Mouse (Mus musculus) ES-Bruce4 (cell line): ENCODE measurements around the gene Tsc22d4. TPM values are rescaled to one million over a fixed set of nuclear protein-coding genes. Genes with fewer than 3 reads are reported as not detected.

ENCODE experiments used
- H3K27ac ChIP-seq: 2 replicates; pipeline ENCODE4 v1.5.1; 2012; ENCODE audit warnings: low read length, inconsistent platforms; ENCODE audit not compliant: insufficient read depth
- H3K27me3 ChIP-seq: 2 replicates; pipeline ENCODE4 v1.6.1; 2012; ENCODE audit warnings: mild to moderate bottlenecking, low read length, inconsistent platforms; ENCODE audit not compliant: control insufficient read depth, poor library complexity, insufficient read depth, severe bottlenecking
- H3K36me3 ChIP-seq: 2 replicates; pipeline ENCODE4 v1.6.1; 2012; ENCODE audit warnings: inconsistent platforms, mild to moderate bottlenecking, low read length, moderate library complexity; ENCODE audit not compliant: control insufficient read depth, poor library complexity, insufficient read depth, severe bottlenecking
- H3K4me1 ChIP-seq: one replicate; pipeline ENCODE4 v1.8.1; 2011; ENCODE audit warnings: low read length; ENCODE audit not compliant: control insufficient read depth, insufficient read depth
- H3K4me3 ChIP-seq: 2 replicates; pipeline ENCODE4 v1.5.1; 2011; ENCODE audit warnings: low read depth, mild to moderate bottlenecking, low read length
- H3K9ac ChIP-seq: 2 replicates; pipeline ENCODE4 v1.6.1; 2012; ENCODE audit warnings: low read depth, mild to moderate bottlenecking, inconsistent platforms; ENCODE audit not compliant: poor library complexity, severe bottlenecking
- H3K9me3 ChIP-seq: replicated peaks from 2 replicates; pipeline ENCODE4 v1.6.1; 2012; ENCODE audit warnings: mild to moderate bottlenecking, low read length, inconsistent platforms; ENCODE audit not compliant: control insufficient read depth, poor library complexity, insufficient read depth, severe bottlenecking
- CTCF ChIP-seq: IDR thresholded peaks from one replicate; pipeline ENCODE4 v1.8.1; 2011; ENCODE audit warnings: low read depth, low read length
- EP300 ChIP-seq: IDR thresholded peaks from 2 replicates; pipeline ENCODE4 v1.6.1; 2011; ENCODE audit warnings: low read depth, low read length; ENCODE audit not compliant: insufficient read depth
- POLR2A ChIP-seq: IDR thresholded peaks from one replicate; pipeline ENCODE4 v1.8.1; 2011; ENCODE audit warnings: low read length; ENCODE audit not compliant: insufficient read depth
- polyA plus RNA-seq: library from polyadenylated mRNA; stranded (reverse); fragments of >200 nt; gene quantifications from 2 replicates; pipeline ENCODE4 v1.2.4, GENCODE M21; 2011; ENCODE audit warnings: low read depth; ENCODE audit not compliant: missing spikeins, insufficient read depth, insufficient read length

Tsc22d4 gene
- polyA plus RNA-seq, 1 experiment: 47.7 TPM

DNA sequence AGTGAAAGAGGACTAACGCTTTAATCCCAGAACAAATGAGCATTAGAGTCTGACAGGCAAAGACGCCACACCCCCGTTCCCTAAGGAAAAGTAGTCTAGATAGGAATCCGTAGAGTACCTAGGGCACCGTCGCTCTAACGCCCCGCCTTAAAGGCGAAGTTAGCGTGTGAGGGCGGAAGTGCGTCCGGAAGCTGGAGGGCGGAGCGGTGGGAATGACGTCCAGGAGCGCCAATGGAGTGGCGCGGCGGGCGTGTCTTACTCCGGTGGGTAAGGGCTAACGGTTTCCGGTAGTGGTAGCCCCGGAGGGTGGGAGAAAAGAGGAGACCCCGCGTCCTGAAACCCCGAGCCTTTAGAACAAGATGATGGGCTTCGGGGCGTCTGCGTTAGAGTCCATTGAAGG, 33.1 kb downstream of the Tsc22d4 start, which contains the start of gene Ppp1r35:
Ppp1r35 (plus strand) TSS at position 215 of the 400 bp plus-strand sequence.
- TF ChIP-seq EP300: peak; percentile 34; the same call in 1 of the 2 replicates
- peak; percentile 39 for TF ChIP-seq POLR2A
- no peak for TF ChIP-seq CTCF
- H3K27ac ChIP-seq: peak within 1 kb of the TSS; percentile 51

GRCm38 (mm10) chr5:137779053-137779933, 33.8 kb downstream of the Tsc22d4 start:
- H3K4me1 ChIP-seq: no peaks in the 10 kb centered on the region

More for the DNA sequence above, 33.1 kb downstream of the Tsc22d4 start, which contains the start of gene Ppp1r35:
- Histone ChIP-seq H3K36me3 (peaks cover 33% of the 10 kb centered on the region), H3K9me3 (no peaks in the 10 kb centered on the region), H3K4me1 (no peaks in the 10 kb centered on the region), H3K9ac (peak within 1 kb of the TSS; percentile 81), H3K4me3 (peak within 1 kb of the TSS; percentile 75), H3K27me3 (no peaks in the 10 kb centered on the region)

DNA sequence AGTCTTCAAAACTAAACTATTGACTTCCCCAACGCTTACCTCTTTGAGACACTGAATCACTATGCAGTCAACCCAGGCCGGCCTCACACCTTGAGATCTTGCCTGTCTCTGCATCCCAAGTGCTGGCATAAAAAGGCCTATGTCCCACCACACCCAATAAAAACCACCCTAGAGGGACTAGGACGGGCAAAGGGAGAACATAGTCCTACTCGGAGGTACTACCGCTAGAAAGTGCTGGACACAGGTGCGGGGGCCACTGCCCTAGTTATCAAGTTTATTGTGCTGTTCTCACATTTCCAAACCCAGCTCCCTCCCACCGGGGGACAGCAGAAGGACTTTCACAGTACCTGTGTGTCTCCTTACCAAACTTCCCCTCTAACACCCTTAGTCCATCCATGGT, 36.1 kb downstream of the Tsc22d4 start:
- Histone ChIP-seq H3K27me3 (no peaks in the 10 kb centered on the region), H3K4me1 (no peaks in the 10 kb centered on the region), H3K27ac (no peak overlapping the region), H3K36me3 (peaks cover 42% of the 10 kb centered on the region), H3K4me3 (no peak overlapping the region), H3K9me3 (no peaks in the 10 kb centered on the region), H3K9ac (no peak overlapping the region)
- TF ChIP-seq CTCF (no peak), POLR2A (no peak), EP300 (no peak)

More at GRCm38 (mm10) chr5:137779053-137779933, 33.8 kb downstream of the Tsc22d4 start:
- Histone ChIP-seq H3K4me3 (peak overlapping the region; percentile 75), H3K9ac (peak overlapping the region; percentile 81), H3K36me3 (peaks cover 40% of the 10 kb centered on the region), H3K27ac (peak overlapping the region; percentile 51), H3K9me3 (no peaks in the 10 kb centered on the region), H3K27me3 (no peaks in the 10 kb centered on the region)
- TF ChIP-seq EP300 (no peak), CTCF (no peak), POLR2A (no peak)

GRCm38 (mm10) chr5:137782776-137783522, 37.4 kb downstream of the Tsc22d4 start:
- Histone ChIP-seq H3K9ac (no peak overlapping the region), H3K4me1 (no peaks in the 10 kb centered on the region), H3K36me3 (peaks cover 42% of the 10 kb centered on the region), H3K4me3 (no peak overlapping the region), H3K27ac (no peak overlapping the region), H3K27me3 (no peaks in the 10 kb centered on the region), H3K9me3 (no peaks in the 10 kb centered on the region)
- no peak for TF ChIP-seq POLR2A
- no peak for TF ChIP-seq EP300
- TF ChIP-seq CTCF: no peak

- peaks cover 42% of the 10 kb centered on the region for H3K36me3 ChIP-seq
- H3K4me3 ChIP-seq: peak overlapping the region; percentile 80
- no peak overlapping the region for H3K27ac ChIP-seq
- H3K27me3 ChIP-seq: no peaks in the 10 kb centered on the region
- H3K9me3 ChIP-seq: no peaks in the 10 kb centered on the region
- no peak for TF ChIP-seq CTCF
- no peak for TF ChIP-seq POLR2A
- no peak for TF ChIP-seq EP300
- H3K4me1 ChIP-seq: no peaks in the 10 kb centered on the region
- H3K9ac ChIP-seq: peak overlapping the region; percentile 97; the same call in 1 of the 2 replicates
These were observed 38.5 kb downstream of the Tsc22d4 start for GRCm38 (mm10) chr5:137783901-137784540.
